Mouse (Mus musculus): ENCODE measurements around the gene Igfbp6.
"Not testable (repeated sequence)": the region's sequence is repeated elsewhere in the genome, so short reads cannot be mapped to it uniquely, and the experiment has no call there.

Gene Igfbp6

GRCm38 (mm10) chr15:102136129-102136758 is 7.9 kb upstream of the Igfbp6 start, which contains the start of gene Spryd3:
Gene Spryd3, minus strand, starts transcription at chr15:102136234.
- peak; percentile 97 for DNase-seq (ENCODE audit: low spot score)

- no peak for DNase-seq (ENCODE audit: low spot score)
These were observed 3.0 kb upstream of the Igfbp6 start for GRCm38 (mm10) chr15:102141120-102141519.

- DNase-seq (ENCODE audit: low spot score) = peak; percentile 35
These were observed 949 bp upstream of the Igfbp6 start for GRCm38 (mm10) chr15:102142914-102143912.

GRCm38 (mm10) chr15:102144726-102145125 is 564 bp downstream of the Igfbp6 start:
- DNase-seq (ENCODE audit: low spot score) = no peak

- DNase-seq (ENCODE audit: low spot score) = peak; percentile 62
These were observed 1.2 kb downstream of the Igfbp6 start for GRCm38 (mm10) chr15:102145330-102145729.

- DNase-seq (ENCODE audit: low spot score) = no peak
These were observed 1.9 kb downstream of the Igfbp6 start for GRCm38 (mm10) chr15:102146089-102146488.

- DNase-seq (ENCODE audit: low spot score) = peak; percentile 35
These were observed 2.7 kb downstream of the Igfbp6 start for GRCm38 (mm10) chr15:102146882-102147281.

GRCm38 (mm10) chr15:102147674-102148402 is 3.7 kb downstream of the Igfbp6 start:
- no peak for DNase-seq (ENCODE audit: low spot score)

GRCm38 (mm10) chr15:102149561-102149960 is 5.4 kb downstream of the Igfbp6 start:
- no peak for DNase-seq (ENCODE audit: low spot score)

- peak; percentile 35 for DNase-seq (ENCODE audit: low spot score)
These were observed 6.4 kb downstream of the Igfbp6 start, which contains the start of gene Soat2 for GRCm38 (mm10) chr15:102150301-102151135. Gene Soat2, plus strand, starts transcription at chr15:102150526.

- DNase-seq (ENCODE audit: low spot score) = no peak
These were observed 8.5 kb downstream of the Igfbp6 start for GRCm38 (mm10) chr15:102152646-102153045.

- DNase-seq (ENCODE audit: low spot score) = not testable (repeated sequence)
These were observed 10.8 kb downstream of the Igfbp6 start for GRCm38 (mm10) chr15:102155006-102155405.

- DNase-seq (ENCODE audit: low spot score) = no peak
These were observed 12.7 kb downstream of the Igfbp6 start for GRCm38 (mm10) chr15:102156836-102157235.

- no peak for DNase-seq (ENCODE audit: low spot score)
These were observed 16.4 kb downstream of the Igfbp6 start for GRCm38 (mm10) chr15:102160415-102161060.

- no peak for DNase-seq (ENCODE audit: low spot score)
These were observed 19.9 kb downstream of the Igfbp6 start for GRCm38 (mm10) chr15:102163900-102164693.

GRCm38 (mm10) chr15:102165468-102166100 is 21.4 kb downstream of the Igfbp6 start:
- no peak for DNase-seq (ENCODE audit: low spot score)

GRCm38 (mm10) chr15:102167620-102168021 is 23.5 kb downstream of the Igfbp6 start:
- peak; percentile 50 for DNase-seq (ENCODE audit: low spot score)

- DNase-seq (ENCODE audit: low spot score) = no peak
These were observed 24.9 kb downstream of the Igfbp6 start for GRCm38 (mm10) chr15:102169064-102169463.

- no peak for DNase-seq (ENCODE audit: low spot score)
These were observed 29.4 kb downstream of the Igfbp6 start for GRCm38 (mm10) chr15:102173581-102173980.
